Mouse (Mus musculus) kidney, embryonic 16.5 days (tissue): Measurements from ENCODE around the gene Sds. TPM values are rescaled to one million over a fixed set of nuclear protein-coding genes. Genes with fewer than 3 reads are reported as not detected.

ENCODE experiments used
- ATAC-seq: fragments of 200-750 bp; cut with Nextera tagmentation; 2 replicates; pipeline ENCODE4 v1.8.0; 2017; ENCODE audit warnings: moderate TSS enrichment; ENCODE audit not compliant: low FRiP score, low TSS enrichment
- H3K27ac ChIP-seq: fragments of 300-500 bp; sonication (generic); 2 replicates; pipeline ENCODE4 v1.5.1; 2014; ENCODE audit warnings: low read length
- H3K27me3 ChIP-seq: fragments of 300-500 bp; sonication (generic); 2 replicates; pipeline ENCODE4 v1.6.1; 2014; ENCODE audit warnings: low read length, control low read depth, mixed read lengths; ENCODE audit not compliant: insufficient read depth
- H3K36me3 ChIP-seq: fragments of 300-500 bp; sonication (generic); 2 replicates; pipeline ENCODE4 v1.6.1; 2014; ENCODE audit warnings: low read length, control low read depth, mixed read lengths; ENCODE audit not compliant: insufficient read depth
- H3K4me1 ChIP-seq: fragments of 300-500 bp; sonication (generic); 2 replicates; pipeline ENCODE4 v1.6.1; 2014; ENCODE audit warnings: low read length, control low read depth, mixed read lengths; ENCODE audit not compliant: insufficient read depth
- H3K4me2 ChIP-seq: fragments of 300-500 bp; sonication (generic); replicated peaks from 2 replicates; pipeline ENCODE4 v1.6.1; 2014; ENCODE audit warnings: low read depth, low read length
- H3K4me3 ChIP-seq: fragments of 300-500 bp; sonication (generic); 2 replicates; pipeline ENCODE4 v1.5.1; 2014; ENCODE audit warnings: mild to moderate bottlenecking, low read length
- H3K9ac ChIP-seq: fragments of 300-500 bp; sonication (generic); replicated peaks from 2 replicates; pipeline ENCODE4 v1.6.1; 2014; ENCODE audit warnings: low read length
- H3K9me3 ChIP-seq: fragments of 300-500 bp; sonication (generic); 2 replicates; pipeline ENCODE4 v1.6.1; 2016; ENCODE audit warnings: low read length, control low read depth
- WGBS: fragments of 180-500 bp; shearing (Covaris S2); extraction: QIAGEN DNeasy Blood & Tissue Kit; methylation state at CpG from one replicate; pipeline ENCODE4 v1.1.7; 2014; 5-methylcytosine and 5-hydroxymethylcytosine counted together
- polyA plus RNA-seq: library from polyadenylated mRNA; unstranded; fragments of >200 nt; fragmentation: Nextera tagmentation; extraction: Ambion mirVana; gene quantifications from 2 replicates; pipeline ENCODE4 v1.2.1, GENCODE M21; 2015

The Sds gene
- polyA plus RNA-seq, 1 experiment from 2014 or later: not detected

- no peaks in the 10 kb centered on the region for H3K9me3 ChIP-seq
- H3K27me3 ChIP-seq: peaks cover 74% of the 10 kb centered on the region
- peaks cover 23% of the 10 kb centered on the region for H3K4me1 ChIP-seq
- peak overlapping the region; percentile 47 for H3K4me2 ChIP-seq
- ATAC-seq: peak; percentile 39; the same call in 1 of the 2 replicates
- no peak overlapping the region for H3K27ac ChIP-seq
- H3K4me3 ChIP-seq: peak overlapping the region; percentile 35
- under 1% methylated on average over 60 of the region's 61 CpGs for WGBS
- no peaks in the 10 kb centered on the region for H3K36me3 ChIP-seq
- no peak overlapping the region for H3K9ac ChIP-seq
These were observed 36.2 kb upstream of the Sds start for GRCm38 (mm10) chr5:120439887-120440670.

DNA sequence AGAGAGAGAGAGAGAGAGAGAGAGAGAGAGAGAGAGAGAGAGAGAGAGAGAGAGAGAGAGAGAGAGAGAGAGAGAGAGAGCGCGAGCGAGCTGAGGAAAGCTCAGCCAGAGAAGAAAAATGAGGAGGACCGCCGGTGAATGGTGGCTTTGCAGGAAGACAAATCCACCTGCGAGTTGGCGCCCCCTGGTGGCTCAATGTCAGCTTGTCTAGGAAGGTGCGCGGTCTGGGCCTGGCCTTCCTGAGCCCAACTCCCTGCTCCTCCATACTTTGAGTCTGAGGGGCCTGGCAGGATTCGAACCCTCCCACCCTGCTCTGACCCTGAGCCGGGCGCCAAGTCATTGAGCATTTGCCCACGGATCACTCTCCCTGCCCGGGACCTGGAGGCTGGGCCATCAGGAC is 35.6 kb upstream of the Sds start:
- peak; percentile 58; the same call in 1 of the 2 replicates for ATAC-seq
- Histone ChIP-seq H3K27ac (no peak overlapping the region), H3K4me3 (peak overlapping the region; percentile 35; the same call in 1 of the 2 replicates), H3K9me3 (no peaks in the 10 kb centered on the region), H3K9ac (no peak overlapping the region), H3K36me3 (no peaks in the 10 kb centered on the region), H3K27me3 (peaks cover 70% of the 10 kb centered on the region), H3K4me2 (peak overlapping the region; percentile 47), H3K4me1 (peaks cover 21% of the 10 kb centered on the region)
- WGBS: 6% methylated on average over 13 of the region's 14 CpGs

GRCm38 (mm10) chr5:120447305-120447704 is 29.0 kb upstream of the Sds start:
- WGBS: 23% methylated on average over 13 of the region's 13 CpGs
- H3K9ac ChIP-seq: no peak overlapping the region
- H3K9me3 ChIP-seq: no peaks in the 10 kb centered on the region
- H3K4me2 ChIP-seq: no peak overlapping the region
- H3K4me3 ChIP-seq: no peak overlapping the region
- no peaks in the 10 kb centered on the region for H3K36me3 ChIP-seq
- peaks cover 6% of the 10 kb centered on the region for H3K4me1 ChIP-seq
- ATAC-seq: no peak
- no peak overlapping the region for H3K27ac ChIP-seq
- H3K27me3 ChIP-seq: peaks cover 16% of the 10 kb centered on the region

DNA sequence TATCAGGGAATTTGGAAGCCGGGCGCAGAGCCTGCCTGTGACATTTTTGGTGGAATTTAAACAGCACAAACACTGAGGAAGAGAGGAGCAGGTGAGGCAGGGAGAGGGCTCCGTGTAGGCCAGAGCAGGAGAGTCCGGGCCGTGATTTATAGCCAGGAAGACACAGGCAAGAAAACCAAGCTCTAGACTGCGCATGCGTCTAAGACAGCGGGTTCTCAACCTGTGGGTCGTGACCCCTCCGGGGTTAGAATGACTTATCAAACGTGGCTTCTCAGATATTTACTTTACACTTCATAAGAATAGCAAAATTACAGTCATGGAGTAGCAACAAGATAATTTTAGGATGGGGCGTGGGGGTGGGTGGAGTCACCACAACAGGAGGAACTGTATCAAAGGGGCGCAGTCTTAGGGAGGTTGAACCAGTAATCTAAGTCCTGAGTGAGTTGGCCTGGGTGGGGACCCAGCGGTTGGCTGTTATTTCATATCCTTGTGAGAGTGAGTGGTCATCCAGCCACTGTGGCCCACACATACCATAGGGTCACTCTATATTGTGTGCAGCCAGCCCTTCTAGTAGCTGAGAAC is 21.5 kb upstream of the Sds start:
- Histone ChIP-seq H3K9ac (no peak overlapping the region), H3K4me3 (peak overlapping the region; percentile 8; the same call in 1 of the 2 replicates), H3K4me2 (peak overlapping the region; percentile 29), H3K9me3 (no peaks in the 10 kb centered on the region), H3K4me1 (peaks cover 7% of the 10 kb centered on the region; the same call in 1 of the 2 replicates), H3K27ac (no peak overlapping the region), H3K36me3 (no peaks in the 10 kb centered on the region), H3K27me3 (peaks cover 3% of the 10 kb centered on the region; the same call in 1 of the 2 replicates)
- 30% methylated on average over 14 of the region's 14 CpGs for WGBS
- ATAC-seq: peak; percentile 32; the same call in 1 of the 2 replicates

DNA sequence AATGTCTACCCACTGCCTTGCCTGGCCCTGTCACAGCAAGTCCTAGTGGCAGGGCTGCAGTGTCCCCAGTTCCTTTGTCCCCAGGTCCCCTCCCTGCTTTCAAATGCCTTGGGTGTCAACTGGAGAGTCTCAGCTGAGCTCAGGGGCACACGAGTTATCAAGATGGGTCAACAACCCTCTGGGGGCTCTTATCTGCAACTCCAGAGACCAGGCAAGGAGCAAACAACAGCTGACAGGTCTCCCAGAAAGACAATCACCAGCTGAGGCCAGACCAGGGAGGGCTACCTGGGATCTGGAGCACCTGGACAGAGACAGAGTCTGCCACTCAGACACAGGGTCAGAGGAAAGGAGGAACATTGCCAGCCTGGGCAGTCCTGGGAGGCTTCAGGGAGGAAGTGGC is 20.1 kb upstream of the Sds start:
- H3K4me1 ChIP-seq: peaks cover 7% of the 10 kb centered on the region; the same call in 1 of the 2 replicates
- no peaks in the 10 kb centered on the region for H3K9me3 ChIP-seq
- H3K9ac ChIP-seq: no peak overlapping the region
- H3K27ac ChIP-seq: no peak overlapping the region
- WGBS: 13% methylated on average over 1 of the region's 1 CpGs
- no peak overlapping the region for H3K4me3 ChIP-seq
- no peaks in the 10 kb centered on the region for H3K36me3 ChIP-seq
- H3K4me2 ChIP-seq: no peak overlapping the region
- ATAC-seq: no peak
- H3K27me3 ChIP-seq: peaks cover 3% of the 10 kb centered on the region; the same call in 1 of the 2 replicates

DNA sequence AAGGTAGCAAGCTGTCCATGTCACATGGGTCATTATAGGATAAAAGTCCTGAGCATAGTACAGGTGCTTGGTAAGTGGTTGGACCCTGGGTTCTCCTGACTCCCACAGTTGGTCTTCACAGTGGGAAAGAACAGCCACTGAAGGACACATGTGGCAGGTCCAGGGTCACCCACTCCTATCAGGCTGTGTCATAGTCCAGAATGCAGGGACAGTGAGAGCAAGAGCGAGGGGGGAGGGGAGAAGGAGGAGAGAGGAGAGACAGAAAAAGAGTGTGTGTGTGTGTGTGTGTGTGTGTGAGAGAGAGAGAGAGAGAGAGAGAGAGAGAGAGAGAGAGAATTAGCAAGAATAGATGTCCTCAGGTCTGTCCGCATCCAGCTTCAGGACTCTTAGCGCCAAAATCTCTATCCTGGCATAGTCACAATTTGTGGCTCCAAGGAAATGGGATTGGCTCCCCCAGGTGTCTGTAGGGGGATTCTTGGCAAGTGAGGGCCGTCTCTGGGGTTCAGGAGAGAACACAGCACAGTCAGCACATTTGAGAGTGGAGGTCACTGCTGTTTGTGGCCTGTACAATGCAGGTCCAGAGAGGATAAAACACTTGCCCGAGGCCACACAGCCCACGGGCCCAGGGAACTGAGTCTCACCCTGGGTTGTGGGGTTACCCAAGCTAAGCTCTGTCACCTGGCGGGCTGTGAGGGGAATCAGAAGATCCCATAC is 19.3 kb upstream of the Sds start:
- H3K9me3 ChIP-seq: no peaks in the 10 kb centered on the region
- ATAC-seq: no peak
- peaks cover 3% of the 10 kb centered on the region; the same call in 1 of the 2 replicates for H3K27me3 ChIP-seq
- no peak overlapping the region for H3K9ac ChIP-seq
- H3K4me3 ChIP-seq: no peak overlapping the region
- WGBS: 55% methylated on average over 7 of the region's 7 CpGs
- no peak overlapping the region for H3K27ac ChIP-seq
- peaks cover 7% of the 10 kb centered on the region; the same call in 1 of the 2 replicates for H3K4me1 ChIP-seq
- H3K4me2 ChIP-seq: no peak overlapping the region
- H3K36me3 ChIP-seq: no peaks in the 10 kb centered on the region

DNA sequence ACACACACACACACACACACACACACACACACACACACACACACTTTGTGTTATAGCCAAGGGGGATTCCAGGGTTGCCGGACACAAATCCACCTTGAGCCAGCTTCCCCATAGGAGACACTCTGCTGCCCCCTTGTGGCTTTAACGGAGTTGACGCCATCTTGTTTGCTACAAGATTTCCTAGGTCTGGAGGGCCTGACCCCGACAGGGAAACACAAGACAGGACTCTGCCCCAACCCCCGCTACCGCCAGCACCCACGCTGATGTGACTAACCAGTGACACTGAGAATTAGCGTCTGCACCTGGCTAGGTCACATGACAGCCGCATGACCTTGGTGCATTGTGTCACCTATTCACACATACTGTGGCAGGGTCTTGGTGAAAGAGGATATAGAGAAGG is 18.7 kb upstream of the Sds start:
- Histone ChIP-seq H3K36me3 (no peaks in the 10 kb centered on the region), H3K4me2 (no peak overlapping the region), H3K27ac (no peak overlapping the region), H3K27me3 (peaks cover 3% of the 10 kb centered on the region; the same call in 1 of the 2 replicates), H3K9ac (no peak overlapping the region), H3K4me3 (no peak overlapping the region), H3K9me3 (no peaks in the 10 kb centered on the region), H3K4me1 (peaks cover 7% of the 10 kb centered on the region; the same call in 1 of the 2 replicates)
- 5% methylated on average over 9 of the region's 9 CpGs for WGBS
- ATAC-seq: 0 out of 2 replicates have a peak, but pooled peaks have one; percentile 32

DNA sequence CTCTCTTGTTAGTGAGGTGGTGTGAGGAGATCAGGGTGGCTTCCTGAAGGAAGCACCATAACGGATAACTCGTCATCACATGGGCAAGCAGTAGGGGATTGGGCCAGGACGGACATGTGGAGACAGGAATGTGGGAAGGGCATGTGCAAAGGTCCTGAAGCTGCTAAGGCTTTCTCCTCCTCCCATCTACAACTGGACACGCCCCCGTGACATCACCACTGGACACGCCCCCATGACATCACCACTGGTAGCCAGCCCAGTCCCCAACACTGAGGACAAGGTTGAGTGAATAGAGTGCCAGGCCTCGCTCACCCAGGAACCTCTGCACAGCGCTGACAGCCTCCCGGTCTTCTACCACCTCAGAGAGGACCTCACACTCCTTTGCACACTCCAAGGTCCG is 17.2 kb upstream of the Sds start:
- peaks cover 6% of the 10 kb centered on the region; the same call in 1 of the 2 replicates for H3K4me1 ChIP-seq
- H3K36me3 ChIP-seq: no peaks in the 10 kb centered on the region
- H3K9ac ChIP-seq: no peak overlapping the region
- peaks cover 6% of the 10 kb centered on the region; the same call in 1 of the 2 replicates for H3K27me3 ChIP-seq
- no peak for ATAC-seq
- WGBS: 83% methylated on average over 10 of the region's 10 CpGs
- no peak overlapping the region for H3K27ac ChIP-seq
- H3K9me3 ChIP-seq: no peaks in the 10 kb centered on the region
- H3K4me2 ChIP-seq: no peak overlapping the region
- no peak overlapping the region for H3K4me3 ChIP-seq

DNA sequence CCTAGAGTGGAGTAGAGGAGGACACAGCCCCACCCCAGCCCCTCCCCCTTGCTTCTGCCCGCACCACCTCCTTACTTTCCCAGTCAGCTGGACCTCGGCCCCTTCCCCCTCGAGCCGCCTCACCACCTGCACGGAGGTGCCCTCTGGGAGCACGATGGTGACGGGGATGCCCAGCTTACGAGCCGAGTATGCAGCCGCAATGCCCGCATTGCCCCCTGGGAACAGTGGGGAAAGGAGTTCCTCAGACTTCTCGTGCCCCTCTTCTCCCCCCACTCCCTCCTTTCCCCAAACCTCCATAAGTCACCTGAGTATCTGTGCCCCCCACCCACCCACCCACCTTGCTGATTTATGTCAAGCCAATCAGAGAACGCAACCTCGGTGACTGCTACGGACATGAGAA is 14.4 kb upstream of the Sds start:
- Histone ChIP-seq H3K36me3 (no peaks in the 10 kb centered on the region), H3K4me3 (no peak overlapping the region), H3K27me3 (peaks cover 4% of the 10 kb centered on the region; the same call in 1 of the 2 replicates), H3K27ac (no peak overlapping the region), H3K4me2 (no peak overlapping the region), H3K9me3 (0 out of 2 replicates have a peak, but pooled peaks cover 2% of the 10 kb centered on the region), H3K4me1 (no peaks in the 10 kb centered on the region), H3K9ac (no peak overlapping the region)
- 73% methylated on average over 15 of the region's 15 CpGs for WGBS
- no peak for ATAC-seq
